Mouse (Mus musculus): ENCODE measurements around the gene Cfap36. TPM values are rescaled to one million over a fixed set of nuclear protein-coding genes. Genes with fewer than 3 reads are reported as not detected.

Cfap36 gene
- 62.7 and 65.7 TPM in 2 replicates for polyA plus RNA-seq (2015; fragmentation: Nextera tagmentation; extraction: Ambion mirVana)

DNA sequence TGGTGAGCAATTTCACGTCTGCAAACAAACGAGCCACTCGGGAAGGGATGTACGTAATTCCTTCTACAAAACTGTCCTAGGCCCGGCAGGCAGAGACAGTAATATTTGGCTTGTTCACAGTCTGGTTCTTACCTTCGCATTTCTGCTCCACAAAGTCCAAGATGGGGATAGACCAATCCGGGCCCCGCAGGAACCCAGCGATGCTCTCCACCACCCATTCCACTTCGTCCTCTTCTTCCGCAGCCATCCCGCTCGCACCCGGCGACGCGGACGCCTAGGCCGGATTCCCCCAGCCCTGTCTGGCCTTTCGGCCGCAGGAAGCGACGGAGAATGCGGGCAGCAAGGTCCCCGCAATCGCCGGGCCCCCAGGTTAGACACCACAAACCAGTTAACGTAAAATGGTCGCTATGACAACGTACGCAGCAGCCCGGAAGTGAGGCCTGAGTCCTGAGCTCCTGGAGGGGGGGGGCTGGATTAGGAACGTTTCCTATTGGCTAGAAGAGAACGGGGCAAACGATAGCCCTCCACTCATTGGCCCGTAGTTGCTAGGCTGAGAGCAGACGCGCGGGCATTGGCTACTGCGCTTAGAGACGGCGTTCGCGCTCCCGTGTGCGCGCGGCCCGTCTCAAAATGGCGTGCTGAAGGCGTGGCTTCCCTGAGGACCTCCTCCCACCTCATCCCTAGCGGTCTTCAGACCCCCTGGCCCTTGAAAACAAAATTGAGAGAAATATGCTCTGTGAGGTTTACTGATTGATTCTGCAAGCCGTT, at the start of gene Cfap36:
Gene Cfap36 (minus strand): TSS at position 527 of the 768 bp plus-strand sequence.
- Histone ChIP-seq H3K27ac (peak within 1 kb of the TSS; percentile 56; the same call in 1 of the 2 replicates), H3K9me3 (0 out of 2 replicates have a peak, but pooled peaks cover 3% of the 10 kb centered on the region), H3K27me3 (no peaks in the 10 kb centered on the region), H3K4me3 (peak within 1 kb of the TSS; percentile 80), H3K36me3 (peaks cover 12% of the 10 kb centered on the region), H3K4me2 (replicated peaks) (peak within 1 kb of the TSS; percentile 83), H3K9ac (peak within 1 kb of the TSS; percentile 74), H3K4me1 (peaks cover 14% of the 10 kb centered on the region)
- peak; percentile 100 for ATAC-seq (ENCODE audit: low FRiP score, low read depth)
- under 1% methylated on average over 53 of the region's 53 CpGs for whole genome bisulfite sequencing

DNA sequence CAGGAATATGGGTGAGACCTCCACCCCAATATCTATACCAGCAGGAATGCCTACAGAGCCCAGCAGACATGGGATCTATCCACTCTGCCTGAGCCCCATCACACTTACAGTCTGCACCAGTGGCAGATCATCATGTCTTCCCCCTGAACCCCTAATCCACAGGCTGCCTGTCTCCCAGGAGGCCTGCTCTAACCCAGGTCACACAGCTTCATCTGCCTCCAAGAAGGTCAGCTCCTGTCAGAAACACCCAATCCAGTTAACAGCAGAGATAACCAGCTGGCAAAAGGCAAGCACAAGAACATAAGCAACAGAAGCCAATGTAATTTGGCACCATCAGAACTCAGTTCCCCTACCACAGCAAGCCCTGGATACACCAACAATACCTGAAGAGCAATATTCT, 40.1 kb upstream of the Cfap36 start:
- Histone ChIP-seq H3K36me3 (no peaks in the 10 kb centered on the region), H3K4me3 (no peak overlapping the region), H3K9ac (no peak overlapping the region), H3K9me3 (no peaks in the 10 kb centered on the region), H3K4me2 (replicated peaks) (no peak overlapping the region), H3K27me3 (no peaks in the 10 kb centered on the region), H3K4me1 (no peaks in the 10 kb centered on the region), H3K27ac (no peak overlapping the region)
- ATAC-seq (ENCODE audit: low FRiP score, low read depth): no peak

DNA sequence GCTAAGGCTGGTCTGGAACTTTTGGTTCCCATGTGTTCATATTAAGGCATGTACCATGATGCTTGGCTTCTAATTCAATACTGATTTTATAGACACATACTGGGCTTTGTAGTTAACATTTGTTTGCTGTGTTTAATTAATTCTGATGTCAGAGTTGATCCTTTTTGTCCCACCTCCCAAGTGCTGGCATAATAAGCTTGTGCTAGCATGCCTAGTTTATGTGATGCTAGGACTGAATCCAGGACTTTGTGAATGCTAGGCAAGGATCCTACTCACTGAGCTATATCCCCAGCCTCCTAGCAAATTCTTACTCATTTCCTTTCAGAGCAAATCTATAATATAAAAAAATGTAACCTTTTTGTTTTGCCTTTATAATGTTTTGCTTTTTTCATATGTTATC, 38.8 kb upstream of the Cfap36 start:
- no peak overlapping the region for H3K27ac ChIP-seq
- no peak overlapping the region for H3K4me2 ChIP-seq (replicated peaks)
- H3K9ac ChIP-seq: no peak overlapping the region
- no peaks in the 10 kb centered on the region for H3K9me3 ChIP-seq
- H3K27me3 ChIP-seq: no peaks in the 10 kb centered on the region
- H3K36me3 ChIP-seq: no peaks in the 10 kb centered on the region
- H3K4me3 ChIP-seq: no peak overlapping the region
- ATAC-seq (ENCODE audit: low FRiP score, low read depth): no peak
- H3K4me1 ChIP-seq: no peaks in the 10 kb centered on the region

DNA sequence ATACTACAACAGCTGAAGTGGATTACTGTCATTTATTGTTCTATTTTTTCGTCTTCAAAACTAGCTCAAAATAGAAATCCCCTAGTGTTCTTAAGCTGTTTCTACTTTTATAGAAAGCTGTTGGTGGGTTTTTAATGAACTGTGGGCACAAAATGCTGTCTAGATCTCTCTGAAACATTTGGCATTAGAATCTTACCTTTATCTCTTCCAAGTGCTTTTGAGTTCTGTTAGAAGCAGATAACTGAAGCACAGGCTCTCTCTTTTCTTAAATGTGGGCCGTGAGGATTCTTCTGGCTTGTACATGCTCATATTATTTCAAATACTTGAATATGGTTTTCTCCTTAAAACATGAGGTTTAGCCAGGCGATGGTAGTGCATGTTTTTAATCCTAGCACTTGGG, 27.5 kb upstream of the Cfap36 start:
- 76% methylated on average over 3 of the region's 3 CpGs for WGBS

DNA sequence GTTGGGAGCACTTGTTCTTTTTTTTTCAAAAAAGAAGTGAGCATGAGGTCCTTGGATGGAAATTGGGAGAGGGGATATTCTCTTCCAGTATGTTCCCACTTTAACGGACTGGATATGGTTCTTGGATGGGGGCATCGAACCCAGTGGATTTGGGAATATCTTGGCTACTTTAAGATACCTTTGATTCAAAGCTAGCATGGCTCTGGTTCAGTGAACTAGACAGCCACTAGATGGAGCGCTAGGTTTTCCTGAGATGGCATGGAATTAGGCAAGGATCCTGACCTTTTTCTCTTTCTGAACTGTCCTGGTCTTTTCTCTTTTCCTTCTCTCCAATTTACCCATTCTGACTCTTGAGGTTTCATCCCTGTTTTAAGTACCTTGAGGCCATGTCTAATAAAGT, 20.6 kb upstream of the Cfap36 start:
- H3K27ac ChIP-seq: no peak overlapping the region
- H3K4me2 ChIP-seq (replicated peaks): no peak overlapping the region
- H3K4me1 ChIP-seq: no peaks in the 10 kb centered on the region
- no peaks in the 10 kb centered on the region for H3K36me3 ChIP-seq
- H3K4me3 ChIP-seq: no peak overlapping the region
- 37% methylated on average over 3 of the region's 3 CpGs for WGBS
- no peaks in the 10 kb centered on the region for H3K27me3 ChIP-seq
- ATAC-seq (ENCODE audit: low FRiP score, low read depth): peak; percentile 28; the same call in 1 of the 2 replicates
- peaks cover 5% of the 10 kb centered on the region for H3K9me3 ChIP-seq
- H3K9ac ChIP-seq: no peak overlapping the region

More for the DNA sequence above, 27.5 kb upstream of the Cfap36 start:
- no peak overlapping the region for H3K4me3 ChIP-seq
- no peak overlapping the region for H3K9ac ChIP-seq
- H3K4me2 ChIP-seq (replicated peaks): no peak overlapping the region
- H3K9me3 ChIP-seq: peaks cover 5% of the 10 kb centered on the region
- H3K4me1 ChIP-seq: no peaks in the 10 kb centered on the region
- ATAC-seq (ENCODE audit: low FRiP score, low read depth): no peak
- H3K36me3 ChIP-seq: no peaks in the 10 kb centered on the region
- H3K27ac ChIP-seq: no peak overlapping the region
- no peaks in the 10 kb centered on the region for H3K27me3 ChIP-seq

DNA sequence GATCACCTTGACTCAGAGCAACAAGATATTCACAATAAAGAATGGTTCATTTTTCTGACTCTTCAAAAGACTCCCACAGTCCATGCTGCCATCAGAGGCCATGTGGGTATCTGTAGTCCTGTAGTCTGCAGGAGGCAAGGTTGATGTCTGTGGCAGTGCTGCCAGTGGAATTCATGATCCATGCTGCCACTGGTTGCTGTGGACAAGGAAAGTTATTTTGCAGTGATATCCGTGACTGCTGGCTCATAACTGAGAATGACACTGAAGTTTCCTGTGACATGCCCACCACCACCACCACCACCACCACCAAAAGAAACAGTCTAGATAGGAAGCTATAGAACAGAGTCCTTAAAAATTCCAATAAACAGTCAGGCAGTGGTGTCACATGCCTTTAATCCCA, 7.4 kb upstream of the Cfap36 start:
- Histone ChIP-seq H3K9me3 (no peaks in the 10 kb centered on the region), H3K4me3 (no peak overlapping the region), H3K27ac (no peak overlapping the region), H3K4me2 (replicated peaks) (no peak overlapping the region), H3K4me1 (no peaks in the 10 kb centered on the region), H3K27me3 (no peaks in the 10 kb centered on the region), H3K9ac (no peak overlapping the region), H3K36me3 (no peaks in the 10 kb centered on the region)
- no peak for ATAC-seq (ENCODE audit: low FRiP score, low read depth)
- 73% methylated on average over 1 of the region's 1 CpGs for WGBS

DNA sequence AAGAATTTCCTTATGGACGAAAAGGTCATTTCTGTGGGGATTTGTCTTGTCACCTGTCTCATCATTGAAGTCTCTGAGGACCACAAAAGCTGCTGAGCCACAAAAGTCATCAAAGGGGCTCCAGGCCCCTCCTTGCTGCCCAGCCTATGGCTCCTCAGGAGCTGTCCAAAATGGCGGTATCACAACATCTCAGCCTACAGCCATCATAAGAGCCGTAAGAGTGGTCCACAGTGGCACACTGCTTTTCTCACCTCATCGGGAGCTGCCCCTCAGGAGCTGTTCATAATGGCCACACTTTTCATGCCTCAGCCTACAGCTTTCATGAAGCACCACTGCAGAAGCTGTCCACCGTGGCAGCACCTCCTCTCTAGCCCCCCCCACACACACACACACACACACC, 1.2 kb upstream of the Cfap36 start:
- Histone ChIP-seq H3K9ac (no peak overlapping the region), H3K4me1 (peaks cover 14% of the 10 kb centered on the region), H3K4me3 (no peak overlapping the region), H3K9me3 (0 out of 2 replicates have a peak, but pooled peaks cover 3% of the 10 kb centered on the region), H3K27ac (no peak overlapping the region), H3K36me3 (0 out of 2 replicates have a peak, but pooled peaks cover under 1% of the 10 kb centered on the region), H3K4me2 (replicated peaks) (no peak overlapping the region), H3K27me3 (no peaks in the 10 kb centered on the region)
- 97% methylated on average over 5 of the region's 5 CpGs for WGBS
- ATAC-seq (ENCODE audit: low FRiP score, low read depth): no peak

DNA sequence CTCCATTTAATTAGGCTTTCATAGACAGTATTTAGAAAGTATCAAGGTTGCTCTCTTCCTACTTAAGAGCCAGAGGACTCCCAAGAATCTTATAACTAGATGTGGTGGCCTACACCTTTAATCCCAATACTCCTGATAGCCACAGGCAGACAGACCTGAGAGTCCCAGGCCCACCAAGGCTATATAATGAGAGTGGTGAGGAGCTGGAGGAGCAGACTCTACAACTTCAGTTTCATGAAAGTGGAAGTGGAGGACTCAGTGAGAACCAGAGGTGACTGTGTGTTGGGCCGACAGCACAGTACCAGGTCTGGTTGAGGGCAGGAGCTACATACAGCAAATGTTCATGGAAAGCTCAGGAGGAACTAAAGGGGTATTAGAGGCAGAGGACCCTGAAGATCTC, 516 bp upstream of the Cfap36 start:
- peak overlapping the region; percentile 80 for H3K4me3 ChIP-seq
- WGBS: 89% methylated on average over 1 of the region's 1 CpGs
- no peak overlapping the region for H3K27ac ChIP-seq

DNA sequence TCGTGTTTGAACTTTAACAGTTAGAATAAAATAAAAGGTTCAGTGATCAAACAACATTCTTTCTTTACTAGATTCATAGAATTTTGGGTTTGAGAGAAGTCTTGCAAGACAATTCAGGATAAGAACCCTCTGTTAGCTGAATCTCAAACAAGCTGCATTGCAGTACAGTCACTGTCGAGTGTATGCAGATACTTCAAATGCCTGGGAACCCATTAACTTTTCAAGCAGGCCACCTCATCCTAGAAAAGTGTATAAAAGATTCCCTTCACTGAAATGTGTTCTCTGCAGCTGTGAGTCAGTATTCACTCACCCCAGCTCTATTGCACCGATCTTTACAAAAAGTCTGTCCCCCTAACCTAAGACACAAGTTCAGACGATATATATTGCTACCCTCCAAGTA, 1.2 kb downstream of the Cfap36 start:
- peak overlapping the region; percentile 80 for H3K4me3 ChIP-seq
- peaks cover 14% of the 10 kb centered on the region for H3K4me1 ChIP-seq
- H3K9ac ChIP-seq: peak overlapping the region; percentile 74
- WGBS: 60% methylated on average over 4 of the region's 4 CpGs
- no peaks in the 10 kb centered on the region for H3K27me3 ChIP-seq
- no peak for ATAC-seq (ENCODE audit: low FRiP score, low read depth)
- peak overlapping the region; percentile 83 for H3K4me2 ChIP-seq (replicated peaks)
- no peak overlapping the region for H3K27ac ChIP-seq
- H3K36me3 ChIP-seq: peaks cover 19% of the 10 kb centered on the region
- H3K9me3 ChIP-seq: 0 out of 2 replicates have a peak, but pooled peaks cover 3% of the 10 kb centered on the region

More for the DNA sequence above, 516 bp upstream of the Cfap36 start:
- Histone ChIP-seq H3K36me3 (peaks cover 6% of the 10 kb centered on the region), H3K4me2 (replicated peaks) (peak overlapping the region; percentile 83), H3K4me1 (peaks cover 14% of the 10 kb centered on the region), H3K27me3 (no peaks in the 10 kb centered on the region), H3K9ac (no peak overlapping the region), H3K9me3 (0 out of 2 replicates have a peak, but pooled peaks cover 3% of the 10 kb centered on the region)
- no peak for ATAC-seq (ENCODE audit: low FRiP score, low read depth)

DNA sequence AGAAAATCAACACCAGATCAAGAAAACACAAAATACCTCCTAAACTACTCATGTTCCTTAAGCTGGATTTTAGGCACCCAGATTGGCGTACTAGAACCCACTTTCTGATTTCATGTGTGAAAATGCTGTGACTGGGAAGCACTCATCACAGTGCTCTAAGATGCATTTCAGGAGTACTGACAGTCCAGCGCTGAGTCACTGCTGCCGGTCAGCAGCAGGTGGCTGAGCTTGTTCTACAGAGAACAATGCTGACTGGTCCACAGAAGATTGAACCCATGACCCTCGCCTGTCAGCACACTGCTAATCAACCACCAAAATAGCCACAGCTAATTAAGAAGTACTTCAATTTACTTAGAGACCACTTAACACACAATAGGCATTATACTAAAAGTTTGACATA, 5.2 kb downstream of the Cfap36 start:
- Histone ChIP-seq H3K4me2 (replicated peaks) (no peak overlapping the region), H3K27me3 (no peaks in the 10 kb centered on the region), H3K36me3 (peaks cover 23% of the 10 kb centered on the region), H3K4me1 (peaks cover 14% of the 10 kb centered on the region), H3K4me3 (no peak overlapping the region), H3K9ac (no peak overlapping the region), H3K27ac (no peak overlapping the region), H3K9me3 (no peaks in the 10 kb centered on the region)
- 76% methylated on average over 4 of the region's 4 CpGs for whole genome bisulfite sequencing
- ATAC-seq (ENCODE audit: low FRiP score, low read depth): no peak

DNA sequence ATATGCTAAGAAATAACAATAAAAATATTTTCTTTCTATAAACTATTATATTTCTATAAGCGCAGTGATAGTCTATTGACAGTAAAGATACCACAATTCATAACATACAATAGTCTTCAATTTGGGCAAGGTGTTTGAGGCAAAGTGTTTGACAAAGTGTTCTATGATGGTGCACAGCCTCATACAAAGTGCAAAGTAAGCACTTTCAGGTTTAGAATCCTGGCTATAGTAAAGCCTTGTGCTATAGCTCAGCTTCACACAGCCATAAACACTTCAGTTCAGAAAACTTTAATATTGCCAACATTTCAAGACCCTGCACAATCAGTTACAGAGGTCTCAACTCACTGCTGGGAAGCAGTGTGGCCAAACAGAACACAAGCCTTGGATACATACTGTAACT, 7.9 kb downstream of the Cfap36 start:
- Histone ChIP-seq H3K27me3 (no peaks in the 10 kb centered on the region), H3K36me3 (peaks cover 23% of the 10 kb centered on the region), H3K4me1 (no peaks in the 10 kb centered on the region)

DNA sequence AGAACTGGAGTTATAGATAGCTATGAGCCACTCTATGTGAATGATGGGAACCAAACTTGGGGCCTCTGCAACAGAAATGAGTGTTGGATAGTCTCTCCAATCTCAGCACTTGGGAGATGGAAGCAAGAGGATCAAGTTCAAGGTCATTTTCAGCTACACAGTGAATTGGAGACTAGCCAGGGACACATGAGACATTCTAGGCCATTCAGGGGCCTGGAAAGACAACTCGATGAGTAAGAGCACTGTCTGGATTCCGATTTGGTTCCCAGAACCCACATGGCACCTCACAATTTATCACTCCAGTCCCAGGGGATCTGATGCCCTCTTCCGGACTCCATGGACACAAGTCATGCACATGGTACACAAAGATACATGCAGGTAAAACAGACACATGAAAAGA, 8.7 kb downstream of the Cfap36 start:
- 87% methylated on average over 3 of the region's 3 CpGs for WGBS
- no peak overlapping the region for H3K4me3 ChIP-seq
- H3K9ac ChIP-seq: no peak overlapping the region
- H3K9me3 ChIP-seq: no peaks in the 10 kb centered on the region
- no peaks in the 10 kb centered on the region for H3K4me1 ChIP-seq
- H3K36me3 ChIP-seq: peaks cover 25% of the 10 kb centered on the region
- H3K27ac ChIP-seq: no peak overlapping the region
- no peak overlapping the region for H3K4me2 ChIP-seq (replicated peaks)
- ATAC-seq (ENCODE audit: low FRiP score, low read depth): no peak
- H3K27me3 ChIP-seq: no peaks in the 10 kb centered on the region

More for the DNA sequence above, 7.9 kb downstream of the Cfap36 start:
- Histone ChIP-seq H3K27ac (no peak overlapping the region), H3K4me2 (replicated peaks) (no peak overlapping the region), H3K9me3 (no peaks in the 10 kb centered on the region), H3K9ac (no peak overlapping the region), H3K4me3 (no peak overlapping the region)
- WGBS: 96% methylated on average over 1 of the region's 1 CpGs
- ATAC-seq (ENCODE audit: low FRiP score, low read depth): no peak

DNA sequence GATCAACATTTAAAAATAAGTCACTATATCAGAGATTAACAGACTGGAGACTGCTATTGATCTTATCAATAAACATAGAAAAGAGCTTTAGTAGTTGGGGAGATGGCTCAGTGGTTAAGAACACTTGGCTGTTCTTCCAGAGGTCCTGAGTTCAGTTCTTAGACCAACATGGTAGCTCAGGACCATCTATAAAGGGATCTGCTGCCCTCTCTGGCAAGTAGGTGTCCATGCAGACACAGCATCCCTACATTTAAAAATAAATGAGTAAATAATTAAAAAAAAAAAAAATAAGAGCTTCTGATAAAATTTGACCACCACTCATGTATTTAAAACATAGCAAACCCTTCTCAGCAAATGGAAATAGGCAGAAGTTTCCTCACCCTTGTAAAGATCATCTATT, 9.2 kb downstream of the Cfap36 start:
- Histone ChIP-seq H3K4me2 (replicated peaks) (no peak overlapping the region), H3K4me1 (no peaks in the 10 kb centered on the region), H3K36me3 (peaks cover 27% of the 10 kb centered on the region), H3K9me3 (no peaks in the 10 kb centered on the region), H3K27me3 (no peaks in the 10 kb centered on the region), H3K4me3 (no peak overlapping the region), H3K9ac (no peak overlapping the region), H3K27ac (no peak overlapping the region)
- ATAC-seq (ENCODE audit: low FRiP score, low read depth): no peak

Measured in limb, embryonic 13.5 days (tissue).